Mouse (Mus musculus): ENCODE results near the gene Rnf111. TPM values are rescaled to one million over a fixed set of nuclear protein-coding genes. Genes with fewer than 3 reads are reported as not detected.

Gene Rnf111
- polyA plus RNA-seq, 1 experiment from 2014 or later, result 32.9 TPM

GRCm38 (mm10) chr9:70452371-70452770, 51.2 kb downstream of the Rnf111 start:
- DNase-seq (ENCODE audit: low spot score) (no peak), ATAC-seq (replicated peaks; ENCODE audit: insufficient number of reproducible peaks, low FRiP score, low TSS enrichment, low read depth) (no peak)
- no peak overlapping the region for H3K27ac ChIP-seq (replicated peaks; ENCODE audit: low read depth, low read length)
- no peaks in the 10 kb centered on the region for H3K27me3 ChIP-seq (ENCODE audit: control insufficient read depth, insufficient read depth, low read length)
- 93% methylated on average over 2 of the region's 2 CpGs for WGBS
- no peak overlapping the region for H3K4me3 ChIP-seq (ENCODE audit: low read depth, low read length)
- H3K9me3 ChIP-seq (replicated peaks; ENCODE audit: control insufficient read depth, low read length), result no peaks in the 10 kb centered on the region
- no peak overlapping the region for H3K4me2 ChIP-seq (ENCODE audit: low read depth, low read length)
- no peak overlapping the region for H3K9ac ChIP-seq (replicated peaks; ENCODE audit: low read length)
- peaks cover 2% of the 10 kb centered on the region for H3K36me3 ChIP-seq (replicated peaks; ENCODE audit: control insufficient read depth, insufficient read depth, low read depth, low read length)
- H3K4me1 ChIP-seq (ENCODE audit: control insufficient read depth, insufficient read depth, low read length), result no peaks in the 10 kb centered on the region

- WGBS, result 95% methylated on average over 5 of the region's 5 CpGs
- Histone ChIP-seq H3K9me3 (replicated peaks; ENCODE audit: control insufficient read depth, low read length) (no peaks in the 10 kb centered on the region), H3K36me3 (replicated peaks; ENCODE audit: control insufficient read depth, insufficient read depth, low read depth, low read length) (peaks cover 2% of the 10 kb centered on the region), H3K4me2 (ENCODE audit: low read depth, low read length) (no peak overlapping the region), H3K9ac (replicated peaks; ENCODE audit: low read length) (no peak overlapping the region), H3K4me3 (ENCODE audit: low read depth, low read length) (no peak overlapping the region), H3K27me3 (ENCODE audit: control insufficient read depth, insufficient read depth, low read length) (no peaks in the 10 kb centered on the region), H3K4me1 (ENCODE audit: control insufficient read depth, insufficient read depth, low read length) (no peaks in the 10 kb centered on the region), H3K27ac (replicated peaks; ENCODE audit: low read depth, low read length) (no peak overlapping the region)
- no peak for DNase-seq (ENCODE audit: low spot score)
- ATAC-seq (replicated peaks; ENCODE audit: insufficient number of reproducible peaks, low FRiP score, low TSS enrichment, low read depth), result no peak
Measured at GRCm38 (mm10) chr9:70449072-70449471, 54.5 kb downstream of the Rnf111 start.

GRCm38 (mm10) chr9:70439959-70440358, 63.6 kb downstream of the Rnf111 start:
- WGBS, result 94% methylated on average over 4 of the region's 4 CpGs
- H3K4me2 ChIP-seq (ENCODE audit: low read depth, low read length), result no peak overlapping the region
- H3K4me1 ChIP-seq (ENCODE audit: control insufficient read depth, insufficient read depth, low read length), result no peaks in the 10 kb centered on the region
- H3K4me3 ChIP-seq (ENCODE audit: low read depth, low read length), result no peak overlapping the region
- no peak overlapping the region for H3K9ac ChIP-seq (replicated peaks; ENCODE audit: low read length)
- DNase-seq (ENCODE audit: low spot score) (no peak), ATAC-seq (replicated peaks; ENCODE audit: insufficient number of reproducible peaks, low FRiP score, low TSS enrichment, low read depth) (no peak)
- no peaks in the 10 kb centered on the region for H3K9me3 ChIP-seq (replicated peaks; ENCODE audit: control insufficient read depth, low read length)
- H3K27me3 ChIP-seq (ENCODE audit: control insufficient read depth, insufficient read depth, low read length), result no peaks in the 10 kb centered on the region
- no peak overlapping the region for H3K27ac ChIP-seq (replicated peaks; ENCODE audit: low read depth, low read length)
- H3K36me3 ChIP-seq (replicated peaks; ENCODE audit: control insufficient read depth, insufficient read depth, low read depth, low read length), result no peaks in the 10 kb centered on the region; the same call in none of the 2 replicates

- Histone ChIP-seq H3K9ac (replicated peaks; ENCODE audit: low read length) (no peak overlapping the region), H3K4me3 (ENCODE audit: low read depth, low read length) (no peak overlapping the region), H3K4me1 (ENCODE audit: control insufficient read depth, insufficient read depth, low read length) (no peaks in the 10 kb centered on the region), H3K27ac (replicated peaks; ENCODE audit: low read depth, low read length) (no peak overlapping the region), H3K9me3 (replicated peaks; ENCODE audit: control insufficient read depth, low read length) (no peaks in the 10 kb centered on the region), H3K27me3 (ENCODE audit: control insufficient read depth, insufficient read depth, low read length) (no peaks in the 10 kb centered on the region), H3K4me2 (ENCODE audit: low read depth, low read length) (no peak overlapping the region), H3K36me3 (replicated peaks; ENCODE audit: control insufficient read depth, insufficient read depth, low read depth, low read length) (no peaks in the 10 kb centered on the region; the same call in none of the 2 replicates)
- WGBS, result 95% methylated on average over 2 of the region's 2 CpGs
- ATAC-seq (replicated peaks; ENCODE audit: insufficient number of reproducible peaks, low FRiP score, low TSS enrichment, low read depth) (no peak), DNase-seq (ENCODE audit: low spot score) (no peak)
Measured at GRCm38 (mm10) chr9:70422661-70423060, 80.9 kb downstream of the Rnf111 start.

GRCm38 (mm10) chr9:70421257-70422056, 82.1 kb downstream of the Rnf111 start, which contains the start of gene Ccnb2:
Gene Ccnb2, minus strand, starts transcription at chr9:70421547.
- WGBS, result 3% methylated on average over 45 of the region's 45 CpGs
- H3K27ac ChIP-seq (replicated peaks; ENCODE audit: low read depth, low read length), result peak within 1 kb of the TSS; percentile 73

GRCm38 (mm10) chr9:70416412-70416811, 87.1 kb downstream of the Rnf111 start:
- H3K4me2 ChIP-seq (ENCODE audit: low read depth, low read length), result no peak overlapping the region
- ATAC-seq (replicated peaks; ENCODE audit: insufficient number of reproducible peaks, low FRiP score, low TSS enrichment, low read depth), result no peak
- H3K27ac ChIP-seq (replicated peaks; ENCODE audit: low read depth, low read length), result no peak overlapping the region
- no peak for DNase-seq (ENCODE audit: low spot score)
- WGBS, result 76% methylated on average over 3 of the region's 3 CpGs
- H3K4me3 ChIP-seq (ENCODE audit: low read depth, low read length), result no peak overlapping the region
- H3K27me3 ChIP-seq (ENCODE audit: control insufficient read depth, insufficient read depth, low read length), result no peaks in the 10 kb centered on the region
- no peaks in the 10 kb centered on the region for H3K9me3 ChIP-seq (replicated peaks; ENCODE audit: control insufficient read depth, low read length)
- H3K9ac ChIP-seq (replicated peaks; ENCODE audit: low read length), result no peak overlapping the region
- peaks cover 7% of the 10 kb centered on the region for H3K36me3 ChIP-seq (replicated peaks; ENCODE audit: control insufficient read depth, insufficient read depth, low read depth, low read length)
- H3K4me1 ChIP-seq (ENCODE audit: control insufficient read depth, insufficient read depth, low read length), result no peaks in the 10 kb centered on the region

More at GRCm38 (mm10) chr9:70421257-70422056, 82.1 kb downstream of the Rnf111 start, which contains the start of gene Ccnb2:
- ATAC-seq (replicated peaks; ENCODE audit: insufficient number of reproducible peaks, low FRiP score, low TSS enrichment, low read depth), result peak; percentile 97
- Histone ChIP-seq H3K4me2 (ENCODE audit: low read depth, low read length) (peak within 1 kb of the TSS; percentile 87), H3K27me3 (ENCODE audit: control insufficient read depth, insufficient read depth, low read length) (no peaks in the 10 kb centered on the region), H3K4me3 (ENCODE audit: low read depth, low read length) (peak within 1 kb of the TSS; percentile 71), H3K4me1 (ENCODE audit: control insufficient read depth, insufficient read depth, low read length) (no peaks in the 10 kb centered on the region), H3K36me3 (replicated peaks; ENCODE audit: control insufficient read depth, insufficient read depth, low read depth, low read length) (no peaks in the 10 kb centered on the region; the same call in none of the 2 replicates), H3K9ac (replicated peaks; ENCODE audit: low read length) (peak within 1 kb of the TSS; percentile 93), H3K9me3 (replicated peaks; ENCODE audit: control insufficient read depth, low read length) (no peaks in the 10 kb centered on the region)
- peak; percentile 96 for DNase-seq (ENCODE audit: low spot score)

- 92% methylated on average over 7 of the region's 7 CpGs for WGBS
- peaks cover 26% of the 10 kb centered on the region for H3K36me3 ChIP-seq (replicated peaks; ENCODE audit: control insufficient read depth, insufficient read depth, low read depth, low read length)
Measured at GRCm38 (mm10) chr9:70413038-70413437, 90.5 kb downstream of the Rnf111 start.

GRCm38 (mm10) chr9:70410668-70411067, 92.9 kb downstream of the Rnf111 start:
- DNase-seq (ENCODE audit: low spot score) (no peak), ATAC-seq (replicated peaks; ENCODE audit: insufficient number of reproducible peaks, low FRiP score, low TSS enrichment, low read depth) (no peak)
- Histone ChIP-seq H3K9ac (replicated peaks; ENCODE audit: low read length) (no peak overlapping the region), H3K36me3 (replicated peaks; ENCODE audit: control insufficient read depth, insufficient read depth, low read depth, low read length) (peaks cover 22% of the 10 kb centered on the region), H3K4me2 (ENCODE audit: low read depth, low read length) (no peak overlapping the region), H3K4me3 (ENCODE audit: low read depth, low read length) (no peak overlapping the region), H3K27ac (replicated peaks; ENCODE audit: low read depth, low read length) (no peak overlapping the region), H3K9me3 (replicated peaks; ENCODE audit: control insufficient read depth, low read length) (no peaks in the 10 kb centered on the region), H3K27me3 (ENCODE audit: control insufficient read depth, insufficient read depth, low read length) (no peaks in the 10 kb centered on the region), H3K4me1 (ENCODE audit: control insufficient read depth, insufficient read depth, low read length) (no peaks in the 10 kb centered on the region)
- 50% methylated on average over 11 of the region's 11 CpGs for WGBS

More at GRCm38 (mm10) chr9:70413038-70413437, 90.5 kb downstream of the Rnf111 start:
- Histone ChIP-seq H3K9me3 (replicated peaks; ENCODE audit: control insufficient read depth, low read length) (no peaks in the 10 kb centered on the region), H3K27me3 (ENCODE audit: control insufficient read depth, insufficient read depth, low read length) (no peaks in the 10 kb centered on the region), H3K4me1 (ENCODE audit: control insufficient read depth, insufficient read depth, low read length) (no peaks in the 10 kb centered on the region), H3K27ac (replicated peaks; ENCODE audit: low read depth, low read length) (no peak overlapping the region), H3K4me2 (ENCODE audit: low read depth, low read length) (no peak overlapping the region), H3K9ac (replicated peaks; ENCODE audit: low read length) (no peak overlapping the region), H3K4me3 (ENCODE audit: low read depth, low read length) (no peak overlapping the region)
- no peak for ATAC-seq (replicated peaks; ENCODE audit: insufficient number of reproducible peaks, low FRiP score, low TSS enrichment, low read depth)
- DNase-seq (ENCODE audit: low spot score), result no peak

Data from embryonic facial prominence, embryonic 11.5 days (tissue).